Mouse (Mus musculus): ENCODE results near the gene Dapk1. TPM values are rescaled to one million over a fixed set of nuclear protein-coding genes. Genes with fewer than 3 reads are reported as not detected.

The Dapk1 gene
- polyA plus RNA-seq, 1 experiment from 2014 or later, result 4.8 TPM

DNA sequence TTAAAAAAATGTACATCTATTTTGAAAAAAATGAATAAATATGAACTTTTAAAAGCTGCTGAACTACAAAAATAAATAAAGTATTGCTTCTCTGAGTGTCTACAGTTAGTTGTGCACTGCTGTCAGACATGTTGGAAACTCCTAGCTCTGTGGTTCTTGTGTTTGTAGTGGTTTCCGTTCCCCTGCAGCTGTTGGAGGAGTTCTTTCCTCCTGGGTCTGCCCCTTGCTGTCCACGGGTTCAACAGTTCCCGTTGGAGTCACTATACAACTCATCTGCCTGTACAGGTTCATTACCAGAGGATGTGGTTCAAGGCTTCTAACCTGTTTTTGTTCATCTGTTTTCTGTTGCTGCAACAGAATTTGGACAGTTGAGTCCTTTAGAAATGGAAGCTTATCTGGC, 10.4 kb downstream of the Dapk1 start:
- Histone ChIP-seq H3K9me3 (ENCODE audit: control insufficient read depth, low read length) (no peaks in the 10 kb centered on the region), H3K4me2 (replicated peaks; ENCODE audit: low read depth) (no peak overlapping the region), H3K36me3 (ENCODE audit: control insufficient read depth, insufficient read depth, low read length) (no peaks in the 10 kb centered on the region), H3K4me3 (ENCODE audit: low read depth, low read length) (no peak overlapping the region), H3K27me3 (ENCODE audit: control insufficient read depth, insufficient read depth, low read length) (no peaks in the 10 kb centered on the region), H3K4me1 (replicated peaks; ENCODE audit: control insufficient read depth, insufficient read depth) (no peaks in the 10 kb centered on the region), H3K9ac (ENCODE audit: low read length) (no peak overlapping the region), H3K27ac (replicated peaks) (no peak overlapping the region)
- no peak for ATAC-seq (ENCODE audit: low FRiP score, low TSS enrichment)
- no peak for DNase-seq (ENCODE audit: low spot score)
- WGBS, result 73% methylated on average over 3 of the region's 3 CpGs
- no peak for TF ChIP-seq CTCF (IDR thresholded peaks at IDR 0.05; ENCODE audit: low read depth)
- no peak for TF ChIP-seq EP300 (optimal IDR thresholded peaks at IDR 0.05)

DNA sequence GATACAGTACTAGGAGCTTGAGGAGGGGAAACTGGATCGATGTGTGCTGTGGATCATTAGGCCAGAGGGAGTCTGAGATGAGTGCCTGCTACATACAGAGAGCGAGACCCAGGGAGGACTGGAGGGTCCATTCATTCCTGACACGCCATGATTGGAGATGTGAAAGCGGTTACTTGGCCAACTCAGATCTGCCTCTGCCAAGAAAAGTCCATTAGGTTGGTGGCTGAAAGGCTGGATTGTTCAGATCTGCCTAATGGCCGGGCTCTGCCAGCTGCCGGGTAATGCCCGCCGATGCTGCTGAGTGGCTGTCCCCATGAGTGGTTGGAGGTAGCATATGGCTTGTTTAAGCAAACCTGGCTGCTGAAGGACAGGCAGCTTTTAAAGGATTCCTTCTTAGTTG, 12.4 kb downstream of the Dapk1 start:
- Histone ChIP-seq H3K4me3 (ENCODE audit: low read depth, low read length) (no peak overlapping the region), H3K27me3 (ENCODE audit: control insufficient read depth, insufficient read depth, low read length) (no peaks in the 10 kb centered on the region), H3K9ac (ENCODE audit: low read length) (no peak overlapping the region), H3K36me3 (ENCODE audit: control insufficient read depth, insufficient read depth, low read length) (no peaks in the 10 kb centered on the region), H3K9me3 (ENCODE audit: control insufficient read depth, low read length) (no peaks in the 10 kb centered on the region), H3K4me2 (replicated peaks; ENCODE audit: low read depth) (no peak overlapping the region), H3K27ac (replicated peaks) (no peak overlapping the region), H3K4me1 (replicated peaks; ENCODE audit: control insufficient read depth, insufficient read depth) (no peaks in the 10 kb centered on the region)
- 79% methylated on average over 8 of the region's 8 CpGs for WGBS
- DNase-seq (ENCODE audit: low spot score), result no peak
- no peak for ATAC-seq (ENCODE audit: low FRiP score, low TSS enrichment)
- TF ChIP-seq CTCF (IDR thresholded peaks at IDR 0.05; ENCODE audit: low read depth) (no peak), EP300 (optimal IDR thresholded peaks at IDR 0.05) (no peak)

- H3K27ac ChIP-seq (replicated peaks), result no peak overlapping the region
- ATAC-seq (ENCODE audit: low FRiP score, low TSS enrichment), result no peak
- DNase-seq (ENCODE audit: low spot score), result no peak
- no peak overlapping the region for H3K4me2 ChIP-seq (replicated peaks; ENCODE audit: low read depth)
- H3K9ac ChIP-seq (ENCODE audit: low read length), result no peak overlapping the region
- H3K4me3 ChIP-seq (ENCODE audit: low read depth, low read length), result no peak overlapping the region
- WGBS, result 72% methylated on average over 15 of the region's 15 CpGs
- H3K36me3 ChIP-seq (ENCODE audit: control insufficient read depth, insufficient read depth, low read length), result no peaks in the 10 kb centered on the region
- no peaks in the 10 kb centered on the region for H3K27me3 ChIP-seq (ENCODE audit: control insufficient read depth, insufficient read depth, low read length)
- TF ChIP-seq CTCF (IDR thresholded peaks at IDR 0.05; ENCODE audit: low read depth) (no peak), EP300 (optimal IDR thresholded peaks at IDR 0.05) (no peak)
- H3K9me3 ChIP-seq (ENCODE audit: control insufficient read depth, low read length), result no peaks in the 10 kb centered on the region
- H3K4me1 ChIP-seq (replicated peaks; ENCODE audit: control insufficient read depth, insufficient read depth), result no peaks in the 10 kb centered on the region
Observed at GRCm38 (mm10) chr13:60615057-60615650, 13.4 kb downstream of the Dapk1 start.

- H3K9me3 ChIP-seq (ENCODE audit: control insufficient read depth, low read length), result no peaks in the 10 kb centered on the region
- H3K4me2 ChIP-seq (replicated peaks; ENCODE audit: low read depth), result no peak overlapping the region
- H3K9ac ChIP-seq (ENCODE audit: low read length), result no peak overlapping the region
- DNase-seq (ENCODE audit: low spot score), result no peak
- no peak overlapping the region for H3K4me3 ChIP-seq (ENCODE audit: low read depth, low read length)
- ATAC-seq (ENCODE audit: low FRiP score, low TSS enrichment), result no peak
- no peak overlapping the region for H3K27ac ChIP-seq (replicated peaks)
- TF ChIP-seq EP300 (optimal IDR thresholded peaks at IDR 0.05) (no peak), CTCF (IDR thresholded peaks at IDR 0.05; ENCODE audit: low read depth) (no peak)
- WGBS, result 90% methylated on average over 6 of the region's 6 CpGs
- no peaks in the 10 kb centered on the region for H3K4me1 ChIP-seq (replicated peaks; ENCODE audit: control insufficient read depth, insufficient read depth)
- H3K27me3 ChIP-seq (ENCODE audit: control insufficient read depth, insufficient read depth, low read length), result no peaks in the 10 kb centered on the region
- no peaks in the 10 kb centered on the region for H3K36me3 ChIP-seq (ENCODE audit: control insufficient read depth, insufficient read depth, low read length)
Observed at GRCm38 (mm10) chr13:60616036-60616435, 14.3 kb downstream of the Dapk1 start.

GRCm38 (mm10) chr13:60618287-60618686, 16.5 kb downstream of the Dapk1 start:
- peak; percentile 80 for ATAC-seq (ENCODE audit: low FRiP score, low TSS enrichment)
- no peak overlapping the region for H3K27ac ChIP-seq (replicated peaks)
- H3K4me2 ChIP-seq (replicated peaks; ENCODE audit: low read depth), result no peak overlapping the region
- H3K9me3 ChIP-seq (ENCODE audit: control insufficient read depth, low read length), result no peaks in the 10 kb centered on the region
- WGBS, result 33% methylated on average over 9 of the region's 9 CpGs
- no peak overlapping the region for H3K9ac ChIP-seq (ENCODE audit: low read length)
- H3K36me3 ChIP-seq (ENCODE audit: control insufficient read depth, insufficient read depth, low read length), result no peaks in the 10 kb centered on the region
- no peaks in the 10 kb centered on the region for H3K4me1 ChIP-seq (replicated peaks; ENCODE audit: control insufficient read depth, insufficient read depth)
- no peak overlapping the region for H3K4me3 ChIP-seq (ENCODE audit: low read depth, low read length)
- DNase-seq (ENCODE audit: low spot score), result peak; percentile 24
- no peak for TF ChIP-seq EP300 (optimal IDR thresholded peaks at IDR 0.05)
- no peak for TF ChIP-seq CTCF (IDR thresholded peaks at IDR 0.05; ENCODE audit: low read depth)
- no peaks in the 10 kb centered on the region for H3K27me3 ChIP-seq (ENCODE audit: control insufficient read depth, insufficient read depth, low read length)

DNA sequence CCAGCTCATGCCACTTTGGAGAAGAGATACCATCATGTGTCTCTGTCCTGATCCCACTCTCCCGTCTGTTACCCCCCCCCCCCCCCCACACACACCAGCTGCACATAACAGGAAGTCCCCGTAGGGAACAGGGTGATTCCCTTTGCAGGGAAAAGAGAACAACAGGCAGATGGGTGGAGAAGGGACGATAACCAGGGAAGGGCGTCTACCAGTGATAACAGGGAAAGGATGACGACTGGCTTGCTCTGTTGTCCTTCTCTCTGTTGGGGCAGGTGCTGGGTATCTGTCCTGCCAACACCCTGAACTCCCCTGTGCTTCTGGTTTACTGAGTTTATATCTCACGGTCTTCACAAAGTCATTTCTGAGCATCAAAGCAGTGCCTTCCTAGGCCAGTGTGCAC, 18.0 kb downstream of the Dapk1 start:
- H3K4me2 ChIP-seq (replicated peaks; ENCODE audit: low read depth), result no peak overlapping the region
- no peak overlapping the region for H3K9ac ChIP-seq (ENCODE audit: low read length)
- DNase-seq (ENCODE audit: low spot score), result no peak
- no peaks in the 10 kb centered on the region for H3K9me3 ChIP-seq (ENCODE audit: control insufficient read depth, low read length)
- H3K27me3 ChIP-seq (ENCODE audit: control insufficient read depth, insufficient read depth, low read length), result no peaks in the 10 kb centered on the region
- H3K4me1 ChIP-seq (replicated peaks; ENCODE audit: control insufficient read depth, insufficient read depth), result no peaks in the 10 kb centered on the region
- no peak overlapping the region for H3K4me3 ChIP-seq (ENCODE audit: low read depth, low read length)
- ATAC-seq (ENCODE audit: low FRiP score, low TSS enrichment), result peak; percentile 15; the same call in 1 of the 2 replicates
- no peak overlapping the region for H3K27ac ChIP-seq (replicated peaks)
- H3K36me3 ChIP-seq (ENCODE audit: control insufficient read depth, insufficient read depth, low read length), result no peaks in the 10 kb centered on the region
- WGBS, result 47% methylated on average over 6 of the region's 6 CpGs
- TF ChIP-seq EP300 (optimal IDR thresholded peaks at IDR 0.05), result no peak
- no peak for TF ChIP-seq CTCF (IDR thresholded peaks at IDR 0.05; ENCODE audit: low read depth)

Measured in stomach, postnatal 0 days (tissue).